Mouse (Mus musculus) hindbrain, postnatal 0 days (tissue): ENCODE measurements around the gene Specc1l. TPM values are rescaled to one million over a fixed set of nuclear protein-coding genes. Genes with fewer than 3 reads are reported as not detected.

Source experiments
- ATAC-seq: fragments of 200-750 bp; cut with Nextera tagmentation; 2 replicates; pipeline ENCODE4 v1.8.0; 2017; ENCODE audit warnings: mild to moderate bottlenecking, moderate TSS enrichment, moderate library complexity
- DNase-seq: peaks from one replicate; pipeline ENCODE4 v3.0.0-alpha.2; 2015; ENCODE audit warnings: low spot score
- H3K27ac ChIP-seq: fragments of 300-500 bp; sonication (generic); 2 replicates; pipeline ENCODE4 v1.5.1; 2014; ENCODE audit warnings: mild to moderate bottlenecking
- H3K27me3 ChIP-seq: fragments of 300-500 bp; sonication (generic); 2 replicates; pipeline ENCODE4 v1.6.1; 2014; ENCODE audit warnings: low read length, mixed read lengths; ENCODE audit not compliant: insufficient read depth
- H3K36me3 ChIP-seq: fragments of 300-500 bp; sonication (generic); 2 replicates; pipeline ENCODE4 v1.6.1; 2014; ENCODE audit warnings: low read length, mixed read lengths; ENCODE audit not compliant: insufficient read depth
- H3K4me1 ChIP-seq: fragments of 300-500 bp; sonication (generic); 2 replicates; pipeline ENCODE4 v1.6.1; 2014; ENCODE audit warnings: antibody characterized with exemption, low read length, mixed read lengths; ENCODE audit not compliant: insufficient read depth
- H3K4me2 ChIP-seq: fragments of 300-500 bp; sonication (generic); 2 replicates; pipeline ENCODE4 v1.6.1; 2014; ENCODE audit warnings: low read depth, mild to moderate bottlenecking, low read length, moderate library complexity, mixed read lengths
- H3K4me3 ChIP-seq: fragments of 300-500 bp; sonication (generic); 2 replicates; pipeline ENCODE4 v1.5.1; 2014; ENCODE audit warnings: low read length
- H3K9ac ChIP-seq: fragments of 300-500 bp; sonication (generic); replicated peaks from 2 replicates; pipeline ENCODE4 v1.6.1; 2014; ENCODE audit warnings: mild to moderate bottlenecking, low read length, moderate library complexity, mixed read lengths
- H3K9me3 ChIP-seq: fragments of 300-500 bp; sonication (generic); 2 replicates; pipeline ENCODE4 v1.6.1; 2016; ENCODE audit warnings: low read length, mixed read lengths
- CTCF ChIP-seq: IDR thresholded peaks from 2 replicates; pipeline ENCODE4 v1.5.1; 2016; ENCODE audit warnings: antibody characterized with exemption, control low read depth, low read depth
- WGBS: fragments of 180-500 bp; shearing (Covaris S2); extraction: QIAGEN DNeasy Blood & Tissue Kit; methylation state at CpG from one replicate; pipeline ENCODE4 v1.1.7; 2014; 5-methylcytosine and 5-hydroxymethylcytosine counted together
- polyA plus RNA-seq: library from polyadenylated mRNA; unstranded; fragments of >200 nt; fragmentation: Nextera tagmentation; extraction: Ambion mirVana; gene quantifications from 2 replicates; pipeline ENCODE4 v1.2.1, GENCODE M21; 2015
- total RNA-seq: library from RNA; depleted of rRNA; stranded (reverse); fragments of >200 nt; gene quantifications from 2 replicates; pipeline ENCODE4 v1.2.3, GENCODE M21; 2014

Specc1l gene
- total and polyA plus RNA-seq, 2 experiments from 2014 or later, result 22.3 to 42.2 TPM

DNA sequence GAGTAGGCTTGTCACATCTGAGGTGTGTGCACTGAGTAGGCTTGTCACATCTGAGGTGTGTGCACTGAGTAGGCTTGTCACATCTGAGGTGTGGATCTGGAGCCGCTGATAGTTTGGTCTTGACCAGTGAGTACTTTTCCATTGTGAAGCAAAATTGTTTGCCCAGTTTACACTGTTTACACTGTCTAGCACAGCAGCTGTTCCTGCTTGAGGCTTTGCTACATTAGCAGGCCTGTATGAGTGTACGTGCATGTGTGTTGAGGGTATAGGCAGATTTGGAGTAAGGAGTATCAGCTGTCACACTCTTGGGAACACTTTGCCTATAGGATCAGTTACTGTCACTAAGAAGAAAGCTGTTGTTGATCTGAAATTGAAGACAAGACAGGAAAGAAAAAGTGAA is 21.6 kb downstream of the Specc1l start:
- Histone ChIP-seq H3K27ac (no peak overlapping the region), H3K27me3 (no peaks in the 10 kb centered on the region), H3K9ac (no peak overlapping the region), H3K9me3 (no peaks in the 10 kb centered on the region), H3K36me3 (peaks cover 16% of the 10 kb centered on the region; the same call in 1 of the 2 replicates), H3K4me3 (no peak overlapping the region), H3K4me2 (no peak overlapping the region), H3K4me1 (no peaks in the 10 kb centered on the region)
- ATAC-seq (no peak), DNase-seq (no peak)
- no peak for TF ChIP-seq CTCF
- 84% methylated on average over 2 of the region's 2 CpGs for WGBS

DNA sequence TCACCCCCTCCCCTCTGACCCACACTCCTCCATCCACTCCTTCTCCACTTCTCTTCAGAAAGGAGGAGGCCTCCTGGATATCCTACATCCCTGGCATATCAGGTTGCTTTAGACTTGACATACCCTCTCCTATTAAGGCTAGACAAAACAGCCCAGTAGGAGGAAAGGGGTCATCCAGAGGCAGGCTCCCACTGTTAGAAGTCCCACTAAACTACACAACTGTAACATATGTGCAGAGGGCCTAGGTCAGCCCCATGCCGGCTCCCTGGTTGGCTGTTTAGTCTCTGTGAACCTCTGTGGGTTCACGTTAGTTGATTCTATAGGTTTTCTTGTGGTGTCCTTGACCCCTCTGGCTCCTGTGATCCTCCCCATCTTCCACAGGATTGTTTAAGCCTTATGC is 23.9 kb downstream of the Specc1l start:
- no peaks in the 10 kb centered on the region for H3K9me3 ChIP-seq
- no peaks in the 10 kb centered on the region for H3K4me1 ChIP-seq
- no peak overlapping the region for H3K27ac ChIP-seq
- TF ChIP-seq CTCF, result no peak
- no peak overlapping the region for H3K9ac ChIP-seq
- H3K4me2 ChIP-seq, result no peak overlapping the region
- H3K4me3 ChIP-seq, result no peak overlapping the region
- ATAC-seq, result no peak
- 92% methylated on average over 2 of the region's 2 CpGs for whole genome bisulfite sequencing
- peaks cover 16% of the 10 kb centered on the region; the same call in 1 of the 2 replicates for H3K36me3 ChIP-seq
- no peak for DNase-seq
- H3K27me3 ChIP-seq, result no peaks in the 10 kb centered on the region

DNA sequence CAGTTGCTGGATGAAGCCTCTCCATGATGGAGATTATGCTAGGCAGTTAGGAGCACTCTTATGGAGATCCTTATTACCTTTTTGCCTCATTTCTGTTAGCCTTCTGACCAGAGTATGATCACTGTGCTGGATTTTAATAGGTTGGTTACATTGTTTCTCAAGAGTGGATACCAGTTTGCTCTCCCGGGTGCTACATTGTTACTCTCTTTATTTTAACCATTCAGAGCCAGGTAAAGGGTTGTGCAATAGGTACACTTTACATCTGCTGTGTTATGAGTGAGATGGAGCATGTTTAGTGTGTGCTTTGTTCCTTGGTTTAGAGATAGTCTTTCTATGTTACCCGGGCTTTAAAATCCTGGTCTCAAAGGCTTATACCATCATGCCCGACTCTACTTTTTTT is 24.3 kb downstream of the Specc1l start:
- peaks cover 16% of the 10 kb centered on the region; the same call in 1 of the 2 replicates for H3K36me3 ChIP-seq
- ATAC-seq (no peak), DNase-seq (no peak)
- no peaks in the 10 kb centered on the region for H3K4me1 ChIP-seq
- no peak overlapping the region for H3K4me2 ChIP-seq
- H3K27ac ChIP-seq, result no peak overlapping the region
- TF ChIP-seq CTCF, result no peak
- H3K9me3 ChIP-seq, result no peaks in the 10 kb centered on the region
- no peak overlapping the region for H3K9ac ChIP-seq
- no peak overlapping the region for H3K4me3 ChIP-seq
- WGBS, result 94% methylated on average over 3 of the region's 3 CpGs
- H3K27me3 ChIP-seq, result no peaks in the 10 kb centered on the region

DNA sequence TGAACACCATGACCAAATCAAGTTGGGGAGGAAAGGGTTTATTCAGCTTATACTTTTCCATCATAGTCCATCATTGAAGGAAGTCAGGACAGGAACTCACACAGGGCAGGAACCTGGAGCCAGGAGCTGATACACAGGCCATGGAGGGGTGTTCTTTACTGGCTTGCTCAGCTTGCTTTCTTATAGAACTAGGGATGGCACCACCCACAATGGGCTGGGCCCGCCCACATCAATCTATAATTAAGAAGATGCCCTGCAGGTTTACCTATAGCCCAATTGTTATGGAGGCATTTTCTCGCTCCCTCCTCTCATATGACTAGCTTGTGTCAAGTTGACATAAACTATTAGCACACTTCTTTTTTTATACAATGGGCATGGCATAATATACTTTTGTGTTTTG is 25.3 kb downstream of the Specc1l start:
- 96% methylated on average over 2 of the region's 2 CpGs for WGBS
- TF ChIP-seq CTCF, result no peak

DNA sequence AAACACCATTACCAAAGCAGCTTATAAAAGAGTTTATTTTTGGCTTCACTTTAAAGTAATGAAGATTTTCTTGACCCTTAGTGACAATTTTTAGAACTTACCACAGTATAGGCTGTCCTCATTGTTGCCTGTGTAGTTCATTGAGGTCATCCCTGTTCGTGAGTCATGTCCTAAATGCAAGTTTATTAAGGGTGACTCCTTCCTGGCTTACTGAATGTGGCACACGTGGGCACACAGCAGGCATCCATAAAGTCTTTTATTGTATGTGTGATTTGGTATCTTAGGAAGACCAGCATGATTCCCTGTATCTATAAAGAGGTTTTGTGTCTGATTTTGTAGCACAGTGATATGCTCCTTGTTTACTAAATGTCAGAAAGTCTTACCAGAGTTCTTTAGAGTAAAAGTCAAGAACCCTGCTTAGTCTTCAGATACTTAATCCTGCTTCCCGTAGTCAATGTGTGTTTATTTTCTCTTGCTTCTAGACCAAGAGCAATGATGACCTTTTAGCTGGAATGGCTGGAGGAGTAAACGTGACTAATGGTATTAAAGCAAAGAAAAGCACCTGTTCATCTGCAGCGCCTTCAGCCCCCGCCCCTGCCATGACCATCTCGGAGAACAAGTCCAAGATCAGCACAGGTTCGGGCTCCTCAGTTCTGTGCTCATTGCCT is 28.8 kb downstream of the Specc1l start:
- no peaks in the 10 kb centered on the region for H3K9me3 ChIP-seq
- H3K4me2 ChIP-seq, result no peak overlapping the region
- ATAC-seq, result no peak
- WGBS, result 70% methylated on average over 8 of the region's 8 CpGs
- H3K4me1 ChIP-seq, result no peaks in the 10 kb centered on the region
- no peak for TF ChIP-seq CTCF
- no peak overlapping the region for H3K27ac ChIP-seq
- no peak overlapping the region for H3K4me3 ChIP-seq
- DNase-seq, result no peak
- peaks cover 23% of the 10 kb centered on the region for H3K36me3 ChIP-seq
- H3K27me3 ChIP-seq, result no peaks in the 10 kb centered on the region
- H3K9ac ChIP-seq, result no peak overlapping the region

More for the DNA sequence above, 25.3 kb downstream of the Specc1l start:
- Histone ChIP-seq H3K4me1 (no peaks in the 10 kb centered on the region), H3K4me3 (no peak overlapping the region), H3K9ac (no peak overlapping the region), H3K4me2 (no peak overlapping the region), H3K27ac (no peak overlapping the region), H3K27me3 (no peaks in the 10 kb centered on the region), H3K36me3 (peaks cover 16% of the 10 kb centered on the region), H3K9me3 (no peaks in the 10 kb centered on the region)
- no peak for ATAC-seq
- no peak for DNase-seq

DNA sequence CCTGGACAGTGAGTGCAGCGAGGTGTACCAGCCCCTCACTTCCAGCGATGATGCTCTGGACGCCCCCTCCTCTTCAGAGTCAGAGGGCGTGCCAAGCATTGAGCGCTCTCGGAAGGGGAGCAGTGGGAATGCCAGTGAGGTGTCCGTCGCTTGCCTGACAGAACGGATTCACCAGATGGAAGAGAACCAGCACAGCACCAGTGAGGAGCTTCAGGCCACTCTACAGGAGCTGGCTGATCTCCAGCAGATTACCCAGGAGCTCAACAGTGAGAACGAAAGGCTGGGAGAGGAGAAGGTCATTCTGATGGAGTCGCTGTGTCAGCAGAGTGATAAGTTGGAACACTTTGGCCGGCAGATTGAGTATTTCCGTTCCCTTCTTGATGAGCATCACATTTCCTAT is 33.9 kb downstream of the Specc1l start:
- Histone ChIP-seq H3K4me2 (no peak overlapping the region), H3K27ac (no peak overlapping the region), H3K4me3 (no peak overlapping the region), H3K36me3 (peaks cover 39% of the 10 kb centered on the region), H3K9me3 (no peaks in the 10 kb centered on the region), H3K27me3 (no peaks in the 10 kb centered on the region), H3K9ac (no peak overlapping the region), H3K4me1 (no peaks in the 10 kb centered on the region)
- ATAC-seq (no peak), DNase-seq (peak; percentile 30)
- WGBS, result 76% methylated on average over 13 of the region's 13 CpGs
- no peak for TF ChIP-seq CTCF

DNA sequence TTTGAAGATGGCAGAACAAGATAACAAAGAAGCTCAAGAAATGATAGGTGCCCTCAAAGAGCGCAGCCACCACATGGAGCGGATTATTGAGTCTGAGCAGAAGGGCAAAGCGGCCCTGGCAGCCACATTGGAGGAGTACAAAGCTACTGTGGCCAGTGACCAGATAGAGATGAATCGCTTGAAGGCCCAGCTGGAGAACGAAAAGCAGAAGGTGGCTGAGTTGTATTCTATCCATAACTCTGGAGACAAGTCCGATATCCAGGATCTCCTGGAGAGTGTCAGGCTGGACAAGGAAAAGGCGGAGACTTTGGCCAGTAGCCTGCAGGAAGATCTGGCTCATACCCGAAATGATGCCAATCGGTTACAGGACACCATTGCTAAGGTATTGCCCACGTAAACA is 34.5 kb downstream of the Specc1l start:
- H3K27me3 ChIP-seq, result no peaks in the 10 kb centered on the region
- no peak for TF ChIP-seq CTCF
- peaks cover 39% of the 10 kb centered on the region for H3K36me3 ChIP-seq
- no peaks in the 10 kb centered on the region for H3K9me3 ChIP-seq
- DNase-seq (no peak), ATAC-seq (no peak)
- H3K4me1 ChIP-seq, result no peaks in the 10 kb centered on the region
- no peak overlapping the region for H3K9ac ChIP-seq
- no peak overlapping the region for H3K27ac ChIP-seq
- no peak overlapping the region for H3K4me3 ChIP-seq
- 85% methylated on average over 10 of the region's 10 CpGs for WGBS
- no peak overlapping the region for H3K4me2 ChIP-seq
